Mouse (Mus musculus) liver, postnatal 0 days (tissue): Measurements from ENCODE around the gene Kif18b.
A peak's percentile ranks its signal among the peaks of the same experiment; 100 is the strongest.

ENCODE experiments used
- CTCF ChIP-seq: sonication (generic); IDR thresholded peaks from 2 replicates; pipeline ENCODE4 v1.5.1; 2016; ENCODE audit warnings: antibody characterized with exemption, low read depth
- EP300 ChIP-seq: IDR thresholded peaks from 2 replicates; pipeline ENCODE4 v1.6.1; 2016; ENCODE audit warnings: antibody characterized with exemption, low read depth, mild to moderate bottlenecking

- TF ChIP-seq EP300, result no peak
- TF ChIP-seq CTCF, result peak; percentile 37
These were observed 22.0 kb upstream of the Kif18b start for GRCm38 (mm10) chr11:102946992-102947343.
